Mouse (Mus musculus): ENCODE data around the gene Hsdl1. TPM values are rescaled to one million over a fixed set of nuclear protein-coding genes. Genes with fewer than 3 reads are reported as not detected.

Hsdl1 gene
- polyA plus RNA-seq, 1 experiment from 2014 or later, result 21.8 TPM

DNA sequence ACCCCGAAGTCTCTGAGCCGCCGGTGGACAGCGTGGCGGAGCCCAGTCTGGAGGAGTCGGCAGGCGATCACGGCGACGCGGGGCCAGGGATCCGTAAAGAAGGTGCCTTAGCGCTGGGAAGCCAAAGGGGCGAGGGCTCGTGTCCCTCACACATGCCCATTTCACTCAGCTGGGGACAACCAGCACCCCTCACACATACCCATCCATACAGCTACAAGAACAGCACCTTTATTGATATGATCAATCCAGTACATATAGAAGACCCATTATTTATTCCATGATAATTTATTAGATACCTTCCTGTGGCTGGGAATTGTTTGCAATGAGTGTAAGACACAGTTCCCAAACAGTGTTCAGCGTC is 363 bp upstream of the Hsdl1 start:
- no peak for ATAC-seq
- H3K27me3 ChIP-seq (replicated peaks; ENCODE audit: control insufficient read depth, insufficient read depth, low read length), result no peaks in the 10 kb centered on the region
- H3K27ac ChIP-seq (ENCODE audit: low read depth, low read length), result no peak overlapping the region
- WGBS, result 2% methylated on average over 16 of the region's 16 CpGs
- peak overlapping the region; percentile 75 for H3K4me3 ChIP-seq (ENCODE audit: low read depth, low read length)
- H3K36me3 ChIP-seq (ENCODE audit: control insufficient read depth, insufficient read depth), result no peaks in the 10 kb centered on the region
- 0 out of 2 replicates have a peak, but pooled peaks cover 11% of the 10 kb centered on the region for H3K4me1 ChIP-seq (replicated peaks; ENCODE audit: control insufficient read depth, insufficient read depth, low read length)
- no peak for TF ChIP-seq CTCF (IDR thresholded peaks at IDR 0.05; ENCODE audit: low read depth)
- H3K9ac ChIP-seq (ENCODE audit: low read depth, low read length), result peak overlapping the region; percentile 64
- H3K4me2 ChIP-seq (replicated peaks; ENCODE audit: low read depth), result peak overlapping the region; percentile 99
- H3K9me3 ChIP-seq (ENCODE audit: control insufficient read depth), result no peaks in the 10 kb centered on the region

DNA sequence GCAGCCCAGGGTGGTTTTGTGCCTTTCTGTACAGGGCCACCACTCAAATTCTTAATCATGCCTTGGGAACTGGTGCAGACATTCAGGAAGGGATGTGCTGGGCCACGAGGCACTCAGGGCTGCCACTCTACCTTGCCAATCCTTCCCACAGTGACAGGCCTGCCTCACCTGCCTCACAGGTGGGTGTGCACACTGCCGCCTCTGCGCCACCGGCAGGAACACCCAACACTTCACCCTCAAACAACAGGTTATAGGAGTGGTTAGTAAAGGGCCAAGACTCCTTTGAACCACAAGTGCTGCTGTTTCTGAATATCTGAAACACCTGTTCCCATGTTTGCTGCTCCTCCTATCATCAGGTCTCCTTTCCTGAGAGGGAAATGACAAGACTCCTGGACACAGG is 2.6 kb downstream of the Hsdl1 start:
- Histone ChIP-seq H3K4me3 (ENCODE audit: low read depth, low read length) (no peak overlapping the region), H3K27ac (ENCODE audit: low read depth, low read length) (no peak overlapping the region), H3K9me3 (ENCODE audit: control insufficient read depth) (no peaks in the 10 kb centered on the region), H3K36me3 (ENCODE audit: control insufficient read depth, insufficient read depth) (peaks cover 4% of the 10 kb centered on the region; the same call in 1 of the 2 replicates), H3K27me3 (replicated peaks; ENCODE audit: control insufficient read depth, insufficient read depth, low read length) (no peaks in the 10 kb centered on the region), H3K4me2 (replicated peaks; ENCODE audit: low read depth) (peak overlapping the region; percentile 3; the same call in 1 of the 2 replicates), H3K9ac (ENCODE audit: low read depth, low read length) (no peak overlapping the region), H3K4me1 (replicated peaks; ENCODE audit: control insufficient read depth, insufficient read depth, low read length) (0 out of 2 replicates have a peak, but pooled peaks cover 9% of the 10 kb centered on the region)
- no peak for ATAC-seq
- peak; percentile 32 for TF ChIP-seq CTCF (IDR thresholded peaks at IDR 0.05; ENCODE audit: low read depth)
- WGBS, result 35% methylated on average over 4 of the region's 4 CpGs

DNA sequence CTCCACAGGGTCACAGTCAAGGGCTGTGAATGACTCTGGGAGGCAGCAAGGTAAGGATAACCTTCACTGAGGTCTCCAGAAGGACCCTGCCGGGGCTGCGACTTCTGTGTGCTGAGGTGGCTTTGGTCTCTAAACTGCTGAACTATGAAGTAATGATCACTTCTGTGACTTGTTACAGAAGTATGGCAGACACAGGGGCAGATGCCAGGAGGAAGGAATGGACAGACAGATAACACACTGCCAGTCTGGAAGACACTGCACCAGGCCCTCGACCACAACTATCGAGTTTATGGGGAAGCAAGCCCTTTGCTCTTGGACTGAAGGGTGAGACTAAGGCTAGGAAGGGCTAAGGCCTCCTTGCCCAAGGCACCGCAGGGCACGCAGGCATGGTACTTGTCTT is 3.8 kb downstream of the Hsdl1 start:
- TF ChIP-seq CTCF (IDR thresholded peaks at IDR 0.05; ENCODE audit: low read depth), result no peak
- ATAC-seq, result no peak
- H3K9ac ChIP-seq (ENCODE audit: low read depth, low read length), result no peak overlapping the region
- no peak overlapping the region for H3K4me3 ChIP-seq (ENCODE audit: low read depth, low read length)
- H3K27ac ChIP-seq (ENCODE audit: low read depth, low read length), result no peak overlapping the region
- H3K9me3 ChIP-seq (ENCODE audit: control insufficient read depth), result no peaks in the 10 kb centered on the region
- 0 out of 2 replicates have a peak, but pooled peaks cover 9% of the 10 kb centered on the region for H3K4me1 ChIP-seq (replicated peaks; ENCODE audit: control insufficient read depth, insufficient read depth, low read length)
- peaks cover 11% of the 10 kb centered on the region for H3K36me3 ChIP-seq (ENCODE audit: control insufficient read depth, insufficient read depth)
- 90% methylated on average over 6 of the region's 6 CpGs for WGBS
- H3K4me2 ChIP-seq (replicated peaks; ENCODE audit: low read depth), result no peak overlapping the region
- H3K27me3 ChIP-seq (replicated peaks; ENCODE audit: control insufficient read depth, insufficient read depth, low read length), result no peaks in the 10 kb centered on the region

DNA sequence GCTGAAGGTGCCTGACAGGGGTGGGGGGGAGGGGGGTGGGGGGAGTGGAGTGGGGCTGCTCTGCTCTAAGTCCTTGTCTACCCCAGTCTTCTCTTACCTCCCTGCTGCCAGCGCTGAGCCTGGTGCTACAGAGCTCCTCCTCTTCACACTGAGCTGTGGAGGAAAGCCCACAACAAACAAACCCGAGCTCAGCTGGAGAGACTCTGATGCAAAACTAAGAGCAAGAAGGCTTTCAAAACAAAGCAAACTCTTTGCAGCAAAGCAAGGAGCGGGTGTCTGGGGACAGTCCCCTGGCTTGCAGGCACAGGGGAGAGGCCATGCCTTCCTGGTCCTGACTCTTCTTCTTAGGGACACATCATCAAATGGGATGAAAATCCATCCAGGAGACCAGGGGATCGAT is 5.1 kb downstream of the Hsdl1 start:
- Histone ChIP-seq H3K4me1 (replicated peaks; ENCODE audit: control insufficient read depth, insufficient read depth, low read length) (0 out of 2 replicates have a peak, but pooled peaks cover 5% of the 10 kb centered on the region), H3K27ac (ENCODE audit: low read depth, low read length) (no peak overlapping the region), H3K9me3 (ENCODE audit: control insufficient read depth) (no peaks in the 10 kb centered on the region), H3K4me3 (ENCODE audit: low read depth, low read length) (no peak overlapping the region), H3K4me2 (replicated peaks; ENCODE audit: low read depth) (no peak overlapping the region), H3K27me3 (replicated peaks; ENCODE audit: control insufficient read depth, insufficient read depth, low read length) (no peaks in the 10 kb centered on the region), H3K36me3 (ENCODE audit: control insufficient read depth, insufficient read depth) (peaks cover 23% of the 10 kb centered on the region), H3K9ac (ENCODE audit: low read depth, low read length) (no peak overlapping the region)
- ATAC-seq, result no peak
- WGBS, result 53% methylated on average over 4 of the region's 4 CpGs
- TF ChIP-seq CTCF (IDR thresholded peaks at IDR 0.05; ENCODE audit: low read depth), result no peak

DNA sequence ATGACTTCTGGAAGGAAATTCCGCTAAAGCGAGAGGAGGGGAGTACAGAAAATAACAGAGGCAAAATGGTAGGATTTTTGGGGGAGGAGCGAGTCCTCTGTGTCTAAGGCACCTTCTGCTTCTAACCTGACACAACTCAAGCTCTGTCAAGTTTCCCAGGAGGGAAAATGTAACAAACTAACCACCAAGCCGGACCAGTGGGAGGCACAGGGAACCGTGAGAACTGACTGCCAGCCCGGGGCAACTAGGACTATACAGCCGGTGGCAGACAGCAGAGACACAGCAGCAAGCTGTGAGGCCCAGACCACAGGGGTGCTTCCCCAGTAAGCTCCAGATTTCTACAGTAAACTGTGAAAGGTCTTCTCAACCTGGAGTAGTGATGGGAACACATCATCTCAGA is 6.0 kb downstream of the Hsdl1 start:
- no peak for ATAC-seq
- Histone ChIP-seq H3K27me3 (replicated peaks; ENCODE audit: control insufficient read depth, insufficient read depth, low read length) (no peaks in the 10 kb centered on the region), H3K4me1 (replicated peaks; ENCODE audit: control insufficient read depth, insufficient read depth, low read length) (0 out of 2 replicates have a peak, but pooled peaks cover 4% of the 10 kb centered on the region), H3K27ac (ENCODE audit: low read depth, low read length) (no peak overlapping the region), H3K9me3 (ENCODE audit: control insufficient read depth) (no peaks in the 10 kb centered on the region), H3K36me3 (ENCODE audit: control insufficient read depth, insufficient read depth) (peaks cover 30% of the 10 kb centered on the region), H3K9ac (ENCODE audit: low read depth, low read length) (peak overlapping the region; percentile 3; the same call in 1 of the 2 replicates), H3K4me3 (ENCODE audit: low read depth, low read length) (no peak overlapping the region), H3K4me2 (replicated peaks; ENCODE audit: low read depth) (no peak overlapping the region)
- WGBS, result 72% methylated on average over 7 of the region's 7 CpGs
- TF ChIP-seq CTCF (IDR thresholded peaks at IDR 0.05; ENCODE audit: low read depth), result no peak

DNA sequence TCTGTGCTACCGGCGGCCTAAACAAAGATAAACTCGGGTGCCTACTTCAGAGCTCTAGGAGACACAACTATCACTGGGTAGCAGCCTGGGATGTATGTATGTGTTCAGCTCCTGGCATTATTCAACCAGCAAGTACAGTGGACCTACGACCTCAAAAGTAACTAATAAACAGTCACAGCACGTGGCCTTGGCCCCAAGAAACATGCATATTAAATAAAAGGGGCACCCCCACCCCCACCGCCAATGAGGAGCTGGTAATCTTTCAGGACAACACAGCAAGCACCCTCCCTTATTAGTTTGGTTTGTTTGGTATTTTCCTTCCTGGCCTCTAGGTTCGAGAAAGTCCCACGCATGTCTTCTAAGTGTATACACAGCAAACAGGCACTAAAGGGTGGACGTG is 6.7 kb downstream of the Hsdl1 start:
- Histone ChIP-seq H3K4me3 (ENCODE audit: low read depth, low read length) (no peak overlapping the region), H3K36me3 (ENCODE audit: control insufficient read depth, insufficient read depth) (peaks cover 37% of the 10 kb centered on the region), H3K27ac (ENCODE audit: low read depth, low read length) (no peak overlapping the region), H3K4me1 (replicated peaks; ENCODE audit: control insufficient read depth, insufficient read depth, low read length) (no peaks in the 10 kb centered on the region), H3K9me3 (ENCODE audit: control insufficient read depth) (no peaks in the 10 kb centered on the region), H3K27me3 (replicated peaks; ENCODE audit: control insufficient read depth, insufficient read depth, low read length) (no peaks in the 10 kb centered on the region), H3K9ac (ENCODE audit: low read depth, low read length) (no peak overlapping the region; the same call in 1 of the 2 replicates), H3K4me2 (replicated peaks; ENCODE audit: low read depth) (no peak overlapping the region)
- no peak for ATAC-seq
- TF ChIP-seq CTCF (IDR thresholded peaks at IDR 0.05; ENCODE audit: low read depth), result no peak
- WGBS, result 82% methylated on average over 9 of the region's 9 CpGs

DNA sequence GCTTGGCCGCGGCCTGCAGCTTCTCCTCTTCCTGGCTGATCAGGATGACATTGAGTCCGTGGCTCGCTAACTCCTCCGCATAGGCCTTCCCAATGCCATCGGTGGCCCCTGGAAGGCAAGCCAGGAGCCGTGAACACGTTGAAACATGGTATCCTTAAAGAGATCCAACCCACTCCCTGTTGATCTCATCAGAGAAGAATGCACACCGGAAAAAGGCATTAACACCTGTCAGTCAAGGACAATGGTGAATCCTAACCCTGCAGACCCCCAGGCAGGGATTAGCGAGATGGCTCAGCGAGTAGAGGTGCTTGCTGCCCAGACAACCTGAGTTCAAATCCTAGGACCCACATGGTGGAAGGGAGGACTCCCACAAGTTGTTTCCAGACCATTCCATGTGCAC is 8.6 kb downstream of the Hsdl1 start:
- peaks cover 54% of the 10 kb centered on the region for H3K36me3 ChIP-seq (ENCODE audit: control insufficient read depth, insufficient read depth)
- H3K4me3 ChIP-seq (ENCODE audit: low read depth, low read length), result no peak overlapping the region
- no peak overlapping the region for H3K4me2 ChIP-seq (replicated peaks; ENCODE audit: low read depth)
- no peak for ATAC-seq
- no peaks in the 10 kb centered on the region for H3K9me3 ChIP-seq (ENCODE audit: control insufficient read depth)
- WGBS, result 84% methylated on average over 11 of the region's 11 CpGs
- no peak for TF ChIP-seq CTCF (IDR thresholded peaks at IDR 0.05; ENCODE audit: low read depth)
- H3K4me1 ChIP-seq (replicated peaks; ENCODE audit: control insufficient read depth, insufficient read depth, low read length), result no peaks in the 10 kb centered on the region
- H3K27ac ChIP-seq (ENCODE audit: low read depth, low read length), result no peak overlapping the region
- no peaks in the 10 kb centered on the region for H3K27me3 ChIP-seq (replicated peaks; ENCODE audit: control insufficient read depth, insufficient read depth, low read length)
- H3K9ac ChIP-seq (ENCODE audit: low read depth, low read length), result no peak overlapping the region
